Mouse (Mus musculus): ENCODE data around the gene Hoxc9.

The Hoxc9 gene

DNA sequence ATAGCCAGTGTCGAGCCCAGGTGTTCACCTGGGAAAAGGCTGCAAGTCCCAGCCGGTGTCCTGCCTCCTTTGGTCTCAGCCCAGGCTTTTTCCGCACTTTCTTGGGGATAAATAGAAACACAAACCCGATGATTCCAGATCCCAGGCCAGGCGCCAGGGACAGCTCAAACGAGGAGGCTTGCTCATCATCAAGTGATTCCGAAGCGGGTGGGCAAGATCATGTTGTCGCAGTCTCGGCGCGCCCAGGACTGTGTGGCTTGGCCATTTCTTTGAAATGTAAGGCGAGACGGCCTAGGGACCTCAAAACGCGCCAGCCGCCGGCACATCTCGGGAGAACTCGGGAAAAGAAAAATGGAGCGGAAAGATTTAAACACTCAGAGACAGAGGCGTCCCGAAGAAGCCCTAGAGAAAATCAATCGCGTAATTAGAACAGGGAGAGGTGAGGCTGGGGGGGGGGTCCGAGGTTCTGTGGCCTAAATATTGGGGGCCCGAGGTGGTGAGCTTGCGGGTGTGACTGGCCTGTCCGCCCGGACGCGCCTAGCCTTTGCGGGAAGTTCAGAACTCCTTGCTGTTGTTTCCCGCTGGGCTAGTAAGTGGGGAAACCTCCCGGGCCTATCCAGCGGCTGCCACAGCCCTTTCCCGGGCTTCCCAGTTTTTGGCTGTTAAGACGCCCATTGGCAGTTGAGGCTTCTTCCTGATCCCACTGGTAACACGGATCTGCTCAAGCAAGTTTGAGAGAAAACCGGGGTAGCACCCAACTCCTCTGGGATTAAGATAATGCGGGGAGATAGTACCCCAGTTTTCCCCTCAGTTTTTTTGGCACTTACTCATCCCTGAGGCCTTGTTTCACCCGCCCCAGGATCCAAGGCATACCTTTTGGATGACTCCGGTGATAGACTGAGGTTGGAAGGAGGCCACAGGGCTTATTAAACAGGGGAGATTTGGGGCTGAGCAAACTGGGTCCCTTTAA is 51.3 kb downstream of the Hoxc9 start:
- no peak for DNase-seq (ENCODE audit: low read depth)

DNA sequence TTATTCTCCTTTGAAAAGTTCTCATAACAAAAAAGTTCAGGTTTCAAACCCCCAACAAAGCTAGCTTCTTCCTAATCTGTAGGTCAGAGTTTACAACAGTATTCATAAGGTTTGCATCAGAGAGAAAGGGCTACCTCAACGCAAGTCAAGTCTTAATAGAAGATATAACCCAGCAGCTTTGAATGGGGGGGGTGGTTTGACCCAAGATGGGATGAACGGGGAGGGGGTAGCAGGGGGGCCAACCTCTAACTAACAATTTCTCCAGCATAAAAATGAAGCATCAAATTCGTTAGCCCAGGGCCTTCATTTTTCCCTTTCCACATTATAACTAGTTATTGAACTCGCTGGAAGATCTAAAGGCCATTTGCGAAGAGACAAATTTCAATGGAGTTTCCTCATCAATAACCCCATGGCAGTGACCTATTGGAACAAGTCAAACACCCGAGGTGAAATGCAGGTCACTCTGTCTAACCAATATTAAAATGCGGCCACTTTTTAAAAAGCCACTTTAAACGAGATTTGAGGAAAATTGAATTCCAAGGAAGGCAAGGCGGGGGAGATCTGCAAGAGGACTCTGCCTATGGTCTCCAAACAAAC is 52.8 kb downstream of the Hoxc9 start:
- no peak for DNase-seq (ENCODE audit: low read depth)

DNA sequence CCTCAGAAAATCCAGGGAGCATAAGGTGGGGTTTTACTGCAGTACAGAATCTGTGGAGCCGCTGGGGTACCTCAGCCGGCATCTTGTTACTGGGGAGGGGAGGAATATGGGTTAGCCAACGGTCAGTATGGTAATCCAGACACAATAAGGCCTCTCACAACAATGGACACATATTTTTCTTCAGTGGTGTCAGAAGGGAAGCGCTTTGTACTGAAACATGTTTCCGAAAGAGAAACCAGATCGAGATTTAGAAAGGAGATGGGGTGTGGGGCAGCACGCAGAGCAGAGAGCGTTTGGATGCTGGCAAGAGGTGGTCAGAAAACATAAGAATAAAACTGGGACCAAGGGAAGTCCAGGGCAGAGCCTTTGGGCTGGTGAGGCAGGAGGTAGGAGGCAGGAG is 53.9 kb downstream of the Hoxc9 start:
- no peak for DNase-seq (ENCODE audit: low read depth)

DNA sequence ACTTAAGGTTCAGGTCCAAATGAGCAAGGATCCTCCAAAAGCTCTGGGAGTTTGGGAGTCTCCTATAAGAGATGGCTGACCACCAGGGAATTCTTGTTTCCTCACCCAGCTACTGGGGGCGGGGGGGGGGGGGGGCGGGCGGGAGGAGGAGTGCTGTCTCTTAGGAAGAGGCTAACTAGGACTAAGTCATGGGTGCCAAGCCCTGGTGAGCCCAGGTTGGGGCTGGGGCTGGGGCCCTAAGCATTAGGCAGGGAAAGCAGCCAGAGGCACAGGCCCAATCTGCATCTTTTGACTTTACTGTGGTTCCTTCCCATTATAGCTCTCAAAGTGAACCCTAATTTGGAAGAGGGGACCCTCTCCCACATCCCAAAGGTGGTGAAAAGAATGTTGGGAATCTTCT is 55.9 kb downstream of the Hoxc9 start:
- no peak for DNase-seq (ENCODE audit: low read depth)

- no peak for DNase-seq (ENCODE audit: low read depth)
Measured at GRCm38 (mm10) chr15:103032646-103033575, 56.7 kb downstream of the Hoxc9 start.

GRCm38 (mm10) chr15:103034043-103034806 is 58.0 kb downstream of the Hoxc9 start:
- DNase-seq (ENCODE audit: low read depth): no peak
